Mouse (Mus musculus): ENCODE measurements around the gene Cyld.
A peak's percentile ranks its signal among the peaks of the same experiment; 100 is the strongest.
"Not testable (repeated sequence)": the region's sequence is repeated elsewhere in the genome, so short reads cannot be mapped to it uniquely, and the experiment has no call there.

The Cyld gene

GRCm38 (mm10) chr8:88689151-88689550 lies 7.7 kb upstream of the Cyld start:
- peak in 1 of 2 experiments; percentile 19 for DNase-seq (ENCODE audit: low spot score in 2 of 2)

GRCm38 (mm10) chr8:88689891-88690290 lies 6.9 kb upstream of the Cyld start:
- DNase-seq (ENCODE audit: low spot score in 2 of 2) = peak in 1 of 2 experiments; percentile 10

- no peak for DNase-seq (ENCODE audit: low spot score in 2 of 2)
Measured at GRCm38 (mm10) chr8:88691342-88691948, 5.4 kb upstream of the Cyld start.

- peak in 1 of 2 experiments; percentile 18 for DNase-seq (ENCODE audit: low spot score in 2 of 2)
Measured at GRCm38 (mm10) chr8:88691961-88692360, 4.9 kb upstream of the Cyld start.

GRCm38 (mm10) chr8:88692866-88693265 lies 4.0 kb upstream of the Cyld start:
- no peak for DNase-seq (ENCODE audit: low spot score in 2 of 2)

- DNase-seq (ENCODE audit: low spot score in 2 of 2) = no peak
Measured at GRCm38 (mm10) chr8:88693376-88693775, 3.5 kb upstream of the Cyld start.

- DNase-seq (ENCODE audit: low spot score in 2 of 2) = no peak
Measured at GRCm38 (mm10) chr8:88694291-88694690, 2.5 kb upstream of the Cyld start.

- no peak for DNase-seq (ENCODE audit: low spot score in 2 of 2)
Measured at GRCm38 (mm10) chr8:88696228-88696627, 600 bp upstream of the Cyld start.

GRCm38 (mm10) chr8:88697642-88698031 lies 809 bp downstream of the Cyld start:
- no peak for DNase-seq (ENCODE audit: low spot score in 2 of 2)

- no peak for DNase-seq (ENCODE audit: low spot score in 2 of 2)
Measured at GRCm38 (mm10) chr8:88698048-88698447, 1.2 kb downstream of the Cyld start.

- DNase-seq (ENCODE audit: low spot score in 2 of 2) = no peak
Measured at GRCm38 (mm10) chr8:88701611-88702010, 4.8 kb downstream of the Cyld start.

GRCm38 (mm10) chr8:88702816-88703215 lies 6.0 kb downstream of the Cyld start:
- no peak for DNase-seq (ENCODE audit: low spot score in 2 of 2)

GRCm38 (mm10) chr8:88723256-88723963 lies 26.6 kb downstream of the Cyld start:
- DNase-seq (ENCODE audit: low spot score in 2 of 2) = no peak

- peak; percentile 92 to 93 for DNase-seq (ENCODE audit: low spot score in 2 of 2)
Measured at GRCm38 (mm10) chr8:88755175-88755791, 58.5 kb downstream of the Cyld start.

- peak in 1 of 2 experiments; percentile 5 for DNase-seq (ENCODE audit: low spot score in 2 of 2)
Measured at GRCm38 (mm10) chr8:88761980-88762379, 65.2 kb downstream of the Cyld start.

- no peak for DNase-seq (ENCODE audit: low spot score in 2 of 2)
Measured at GRCm38 (mm10) chr8:88771241-88771640, 74.4 kb downstream of the Cyld start.

GRCm38 (mm10) chr8:88774593-88775297 lies 77.9 kb downstream of the Cyld start:
- peak in 1 of 2 experiments; percentile 33 for DNase-seq (ENCODE audit: low spot score in 2 of 2)

- no peak for DNase-seq (ENCODE audit: low spot score in 2 of 2)
Measured at GRCm38 (mm10) chr8:88775298-88775646, 78.4 kb downstream of the Cyld start.

- peak in 1 of 2 experiments; percentile 8 for DNase-seq (ENCODE audit: low spot score in 2 of 2)
Measured at GRCm38 (mm10) chr8:88780142-88780541, 83.3 kb downstream of the Cyld start.

GRCm38 (mm10) chr8:88781283-88781682 lies 84.5 kb downstream of the Cyld start:
- DNase-seq (ENCODE audit: low spot score in 2 of 2) = peak in 1 of 2 experiments; percentile 2

GRCm38 (mm10) chr8:88783722-88784121 lies 86.9 kb downstream of the Cyld start:
- DNase-seq (ENCODE audit: low spot score in 2 of 2) = peak in 1 of 2 experiments; percentile 3

GRCm38 (mm10) chr8:88788335-88788734 lies 91.5 kb downstream of the Cyld start:
- DNase-seq (ENCODE audit: low spot score in 2 of 2) = not testable (repeated sequence)
